Mouse (Mus musculus): ENCODE data around the gene Trnt1.

DNA sequence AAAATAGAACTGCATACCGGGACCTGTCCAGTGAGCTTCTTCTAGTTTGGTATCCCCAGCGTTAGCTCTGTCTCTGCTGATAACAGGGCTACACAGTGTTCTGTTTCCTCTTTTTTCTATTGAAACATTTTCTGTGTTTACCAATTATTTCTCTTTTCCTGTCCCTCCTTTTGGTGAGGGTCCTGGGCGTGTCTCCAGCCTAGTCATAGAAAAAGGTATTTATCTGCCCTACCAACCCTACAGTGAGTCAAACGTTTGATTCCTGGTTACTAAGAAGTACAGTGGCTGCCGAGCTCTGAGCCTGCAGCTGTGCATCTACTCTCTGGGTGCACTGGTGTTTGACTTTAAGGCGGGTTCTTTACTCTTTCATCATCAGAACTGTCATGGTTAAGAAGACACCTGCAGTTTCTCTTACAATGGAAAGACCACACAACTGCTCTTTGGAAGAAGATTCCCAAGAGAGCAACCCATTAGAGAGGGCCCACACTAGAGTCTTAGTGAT, 20.0 kb upstream of the Trnt1 start, which contains the start of gene Il5ra:
- TF ChIP-seq POLR2A (IDR thresholded peaks at IDR 0.05; ENCODE audit: control insufficient read depth, low read depth, low read length) (no peak), CTCF (IDR thresholded peaks at IDR 0.05; ENCODE audit: control insufficient read depth, insufficient read depth, insufficient replicate concordance, low read depth, low read length) (no peak)
